Mouse (Mus musculus) large intestine, adult 2 months (tissue): ENCODE results near the gene Rasal3. TPM values are rescaled to one million over a fixed set of nuclear protein-coding genes. Genes with fewer than 3 reads are reported as not detected.

Source experiments
- DNase-seq: peaks from one replicate; pipeline ENCODE4 v3.0.0-alpha.2; 2012; ENCODE audit warnings: low read depth, low spot score
- WGBS: fragments of 180-500 bp; shearing (Covaris S2); methylation state at CpG from one replicate; pipeline ENCODE4 v1.1.7; 2018; 5-methylcytosine and 5-hydroxymethylcytosine counted together
- polyA plus RNA-seq: library from polyadenylated mRNA; depleted of rRNA; stranded (reverse); fragments of >200 nt; gene quantifications from 2 replicates; pipeline ENCODE4 v1.2.3, GENCODE M21; 2012; rRNA removed

Gene Rasal3
- polyA plus RNA-seq = 14.4 and 18.3 TPM in 2 replicates

DNA sequence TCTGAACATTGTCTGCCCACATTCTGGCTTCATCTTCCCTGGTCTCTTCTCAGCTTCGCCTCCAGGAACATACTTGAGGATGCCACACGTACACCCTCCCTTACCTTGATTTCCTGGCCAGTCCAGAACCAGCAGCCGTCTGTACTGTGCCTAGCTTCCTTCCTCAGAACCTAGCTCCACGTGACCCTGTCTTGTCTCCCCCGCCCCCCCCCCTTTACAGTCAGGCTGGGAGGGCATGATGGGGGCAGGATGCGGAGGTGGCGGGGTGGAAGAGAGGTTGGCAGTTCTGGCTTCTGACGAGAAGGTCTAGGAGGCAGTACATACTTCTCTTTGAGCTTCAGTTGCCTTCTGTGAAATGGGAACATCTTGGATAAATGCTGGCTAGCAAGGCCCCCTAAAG, at the start of gene Rasal3:
Gene Rasal3 (minus strand): TSS at position 167 of the 400 bp plus-strand sequence.
- WGBS = 59% methylated on average over 8 of the region's 8 CpGs
- DNase-seq = no peak

DNA sequence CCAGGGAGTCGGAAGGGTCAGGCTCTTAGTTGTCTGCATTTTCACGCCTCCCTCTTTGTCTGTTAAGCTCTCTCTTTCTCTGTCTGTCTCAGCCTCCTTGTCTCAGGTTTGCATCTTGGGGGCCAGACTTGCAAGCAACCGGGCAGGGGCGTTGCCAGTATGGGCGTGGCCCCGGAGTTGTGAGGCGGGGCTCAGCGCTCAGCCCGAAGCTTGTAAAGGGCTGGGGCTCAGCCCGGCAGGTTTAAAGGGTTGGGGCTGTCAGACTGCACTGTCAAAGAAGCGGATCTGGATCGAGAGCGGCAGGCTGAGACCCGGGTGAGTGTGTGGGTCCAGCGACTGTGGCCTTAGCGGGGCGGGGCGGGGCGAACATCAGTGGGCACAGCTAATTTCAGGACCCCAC, 49.1 kb upstream of the Rasal3 start, which contains the start of gene Cyp4f39:
Gene Cyp4f39 (plus strand): TSS at position 242 of the 400 bp plus-strand sequence.
- DNase-seq = no peak

DNA sequence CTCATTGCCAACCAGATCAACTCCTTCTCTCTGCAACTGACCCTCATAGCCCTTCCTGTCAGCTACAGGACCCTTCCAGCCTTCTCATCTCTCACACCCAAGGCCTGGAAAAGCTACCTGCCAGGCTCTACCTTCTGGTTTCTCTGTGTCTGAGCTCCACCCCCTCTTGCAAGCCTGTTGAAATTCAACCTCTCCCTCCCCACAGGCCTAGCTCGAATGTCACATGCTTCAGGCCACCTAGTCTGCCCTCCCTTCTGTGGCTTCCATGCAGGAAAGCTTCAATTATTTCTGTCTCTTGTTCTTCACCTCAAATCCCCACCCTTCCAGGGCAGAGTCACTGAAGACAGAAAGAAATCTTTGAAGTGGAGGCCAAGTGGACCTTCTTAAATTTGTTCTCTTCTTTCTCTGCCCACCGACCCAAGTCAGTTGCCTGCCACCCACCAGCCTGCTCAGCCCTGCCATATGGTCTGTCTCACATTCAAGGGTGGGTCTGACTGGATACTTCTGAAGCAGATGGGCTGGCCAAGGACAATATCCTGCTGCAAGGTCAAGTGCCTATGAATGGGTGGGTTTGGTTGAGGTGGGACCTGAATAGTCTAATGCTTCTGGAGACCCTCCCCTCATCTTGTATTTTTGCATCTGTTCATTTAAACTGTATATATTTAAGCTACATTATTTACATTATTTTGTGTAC, 47.6 kb upstream of the Rasal3 start:
- DNase-seq = no peak
- 27% methylated on average over 2 of the region's 2 CpGs for WGBS

More for the DNA sequence above, 49.1 kb upstream of the Rasal3 start, which contains the start of gene Cyp4f39:
- 3% methylated on average over 19 of the region's 19 CpGs for WGBS

DNA sequence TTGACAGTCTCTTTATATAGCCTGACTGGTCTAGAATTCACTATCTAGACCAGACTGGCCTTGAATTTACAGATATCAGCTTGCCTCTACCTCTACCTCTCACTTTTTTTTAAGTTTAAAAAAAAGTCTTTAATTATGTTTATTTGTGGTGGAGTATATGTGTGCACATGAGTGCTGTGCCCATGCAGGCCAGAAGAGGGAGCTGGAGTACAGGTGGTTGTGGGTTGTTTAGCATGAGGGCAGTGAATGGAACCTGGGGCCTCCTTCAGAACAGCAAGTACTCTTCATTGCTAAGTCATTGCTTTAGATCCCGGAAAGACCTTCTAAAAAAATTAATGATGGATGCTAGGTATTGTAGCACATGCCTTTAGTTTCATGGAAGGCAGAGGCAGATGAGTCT, 45.7 kb upstream of the Rasal3 start:
- 100% methylated on average over 1 of the region's 1 CpGs for WGBS
- DNase-seq = no peak

DNA sequence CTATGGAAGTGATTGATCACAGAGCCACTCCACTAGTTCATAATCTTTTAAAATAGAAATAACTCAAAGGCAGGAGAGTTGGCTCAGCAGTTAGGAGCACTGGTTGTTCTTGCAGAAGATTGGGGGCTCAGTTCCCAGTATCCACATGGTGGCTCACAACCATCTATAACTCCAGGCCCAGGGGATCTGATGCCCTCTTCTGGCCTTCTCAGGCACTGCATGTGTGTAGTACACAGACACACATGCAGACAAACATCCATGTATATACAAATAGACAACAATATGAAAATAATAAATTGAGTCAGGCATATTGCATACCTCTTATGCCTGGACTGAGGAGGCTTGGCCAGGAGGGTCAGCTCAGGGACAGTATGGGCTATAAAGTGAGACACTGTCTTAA, 43.8 kb upstream of the Rasal3 start:
- DNase-seq = no peak

- DNase-seq = no peak
- 58% methylated on average over 5 of the region's 5 CpGs for WGBS
Measured at GRCm38 (mm10) chr17:32445016-32445415, 41.6 kb upstream of the Rasal3 start.

DNA sequence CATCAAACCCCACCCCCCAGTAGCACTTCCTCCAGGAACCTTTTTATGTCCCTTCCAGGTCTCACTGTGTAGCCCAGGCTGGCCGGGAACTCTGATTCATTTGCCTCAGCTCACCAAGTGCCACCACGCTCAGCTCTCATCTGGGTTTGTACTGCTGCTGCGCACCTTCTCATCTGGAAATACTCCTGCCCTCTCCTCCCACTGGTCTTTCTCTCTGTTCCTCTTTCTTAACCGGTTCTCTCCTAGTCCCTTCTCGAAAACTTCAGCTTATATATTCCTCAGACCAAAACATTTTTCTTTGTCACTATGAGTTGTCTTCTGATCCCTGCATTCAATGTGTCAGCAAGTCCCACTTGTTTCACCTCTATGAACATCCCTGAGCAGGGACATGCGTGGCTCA, 39.9 kb upstream of the Rasal3 start:
- no peak for DNase-seq
- WGBS = 69% methylated on average over 6 of the region's 6 CpGs

- no peak for DNase-seq
- WGBS = 91% methylated on average over 4 of the region's 4 CpGs
Measured at GRCm38 (mm10) chr17:32437106-32437505, 33.7 kb upstream of the Rasal3 start.

- 73% methylated on average over 5 of the region's 5 CpGs for WGBS
- no peak for DNase-seq
Measured at GRCm38 (mm10) chr17:32435151-32435550, 31.8 kb upstream of the Rasal3 start.

- WGBS = 58% methylated on average over 4 of the region's 4 CpGs
Measured at GRCm38 (mm10) chr17:32434324-32434723, 30.9 kb upstream of the Rasal3 start.

DNA sequence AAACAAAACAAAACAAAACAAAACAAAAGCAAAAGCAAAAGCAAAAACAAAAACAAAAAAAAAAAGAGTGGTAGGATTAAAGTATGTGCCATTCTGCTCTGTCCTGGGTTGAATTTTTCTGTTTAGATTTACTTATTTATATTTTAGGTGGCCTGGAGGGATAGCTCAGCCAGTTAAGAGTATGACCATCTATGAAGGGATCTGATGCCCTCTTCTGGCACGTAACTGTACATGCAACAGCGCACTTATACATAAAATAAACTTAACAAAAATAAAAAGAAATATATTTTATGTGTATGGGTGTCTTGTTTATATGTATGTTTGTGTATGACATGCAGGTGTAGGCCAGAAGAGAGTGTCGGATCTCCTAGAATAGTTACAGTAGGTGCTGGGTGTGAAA, 28.6 kb upstream of the Rasal3 start:
- 49% methylated on average over 3 of the region's 3 CpGs for WGBS
- no peak for DNase-seq

More at GRCm38 (mm10) chr17:32434324-32434723, 30.9 kb upstream of the Rasal3 start:
- no peak for DNase-seq

- no peak for DNase-seq
Measured at GRCm38 (mm10) chr17:32426610-32427009, 23.2 kb upstream of the Rasal3 start.

DNA sequence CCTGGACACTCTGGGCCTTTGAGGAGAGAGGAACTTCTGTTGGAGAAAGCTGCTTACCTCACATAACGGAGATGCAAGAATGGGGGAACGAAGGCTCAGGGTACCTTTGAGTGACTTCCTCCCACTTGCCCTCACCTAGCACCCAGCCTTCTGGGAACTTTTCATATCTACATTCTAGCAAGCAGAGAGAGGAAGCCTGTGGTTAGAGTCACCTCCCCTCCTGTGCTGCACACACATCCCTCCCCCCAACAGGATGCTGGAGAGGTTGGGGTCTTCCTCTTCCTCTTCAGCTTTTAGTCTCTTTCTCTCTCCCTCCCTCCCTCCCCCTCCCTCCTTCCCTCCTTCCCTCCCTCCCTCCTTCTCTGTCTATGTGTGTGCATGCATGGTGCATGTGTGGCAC, 20.7 kb upstream of the Rasal3 start, which contains the start of gene Pglyrp2:
Gene Pglyrp2 (minus strand): TSS at position 134 of the 400 bp plus-strand sequence.
- 81% methylated on average over 2 of the region's 2 CpGs for WGBS
- no peak for DNase-seq

GRCm38 (mm10) chr17:32420781-32421180, 17.4 kb upstream of the Rasal3 start:
- 77% methylated on average over 8 of the region's 8 CpGs for WGBS
- no peak for DNase-seq

DNA sequence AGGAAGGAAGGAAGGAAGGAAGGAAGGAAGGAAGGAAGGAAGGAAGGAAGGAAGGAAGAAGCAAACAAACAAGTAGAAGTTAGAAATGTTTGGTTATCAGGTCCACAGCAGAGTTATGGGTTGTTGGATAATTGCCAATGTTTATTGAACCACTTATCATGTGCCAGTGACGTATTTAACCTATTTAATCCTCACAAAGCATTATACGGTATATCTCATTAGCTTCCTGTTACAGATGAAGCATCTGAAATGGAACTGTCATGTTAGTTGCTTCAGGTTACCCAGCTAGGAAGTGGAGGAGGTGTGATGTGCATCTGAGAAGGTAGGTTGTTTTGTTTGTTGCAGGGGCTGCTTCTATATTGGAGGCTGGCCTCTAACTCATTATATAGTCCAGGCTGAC, 16.6 kb upstream of the Rasal3 start:
- no peak for DNase-seq
- WGBS = 23% methylated on average over 2 of the region's 2 CpGs

GRCm38 (mm10) chr17:32416771-32417170, 13.4 kb upstream of the Rasal3 start:
- 92% methylated on average over 14 of the region's 14 CpGs for WGBS
- no peak for DNase-seq

DNA sequence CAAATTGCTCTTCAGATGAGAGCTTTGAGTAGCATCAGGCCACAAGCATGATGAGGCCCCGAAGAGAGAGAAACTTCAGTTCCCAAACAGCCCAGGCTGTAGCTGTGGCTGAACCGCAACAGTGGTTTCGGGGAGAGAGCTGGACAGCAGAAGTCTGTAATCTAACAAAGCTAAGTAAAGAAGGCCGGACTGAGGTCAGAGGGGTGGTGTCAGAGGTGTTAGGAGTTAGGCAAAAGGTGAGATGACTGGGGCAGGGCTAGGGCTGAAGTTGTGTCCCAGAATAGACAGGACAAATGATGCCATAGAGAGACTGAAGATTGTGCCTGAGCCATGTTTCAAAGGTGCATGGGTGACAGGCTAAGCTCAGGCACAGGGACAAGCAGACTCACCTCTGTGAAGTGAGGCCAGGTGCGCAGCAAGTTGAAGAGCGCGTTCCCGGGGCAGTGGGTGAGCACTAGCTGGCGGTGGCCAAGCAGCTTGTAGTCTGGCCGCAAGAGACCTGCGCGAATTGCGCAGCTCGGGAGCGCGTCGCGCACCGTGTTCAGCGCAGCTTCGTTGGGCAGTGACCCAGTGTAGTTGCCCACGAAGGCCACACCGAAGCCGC, 12.1 kb upstream of the Rasal3 start:
- DNase-seq = no peak
- 38% methylated on average over 24 of the region's 24 CpGs for WGBS

DNA sequence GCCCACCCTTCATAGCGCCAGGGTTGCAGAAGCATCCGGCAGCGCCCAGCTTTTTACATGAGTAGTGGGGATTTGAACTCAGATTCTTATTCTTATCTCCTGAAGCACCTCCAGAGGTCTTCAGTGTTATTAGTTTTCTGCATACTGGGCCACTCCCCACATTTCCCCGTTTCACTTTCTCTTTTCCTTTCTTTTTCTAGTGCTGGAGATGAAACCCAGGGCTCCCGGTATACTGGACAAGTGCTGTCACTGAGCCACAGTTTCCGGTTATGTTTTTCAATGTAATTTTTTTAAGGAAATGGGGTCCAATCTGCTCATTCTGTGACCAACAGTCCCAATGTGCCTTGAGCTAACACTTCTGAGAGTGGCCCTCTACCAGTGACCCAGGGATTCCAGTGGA, 8.5 kb upstream of the Rasal3 start:
- DNase-seq = no peak
- WGBS = 66% methylated on average over 6 of the region's 6 CpGs

GRCm38 (mm10) chr17:32402779-32403157, 615 bp downstream of the Rasal3 start:
- 71% methylated on average over 11 of the region's 11 CpGs for WGBS
- no peak for DNase-seq

DNA sequence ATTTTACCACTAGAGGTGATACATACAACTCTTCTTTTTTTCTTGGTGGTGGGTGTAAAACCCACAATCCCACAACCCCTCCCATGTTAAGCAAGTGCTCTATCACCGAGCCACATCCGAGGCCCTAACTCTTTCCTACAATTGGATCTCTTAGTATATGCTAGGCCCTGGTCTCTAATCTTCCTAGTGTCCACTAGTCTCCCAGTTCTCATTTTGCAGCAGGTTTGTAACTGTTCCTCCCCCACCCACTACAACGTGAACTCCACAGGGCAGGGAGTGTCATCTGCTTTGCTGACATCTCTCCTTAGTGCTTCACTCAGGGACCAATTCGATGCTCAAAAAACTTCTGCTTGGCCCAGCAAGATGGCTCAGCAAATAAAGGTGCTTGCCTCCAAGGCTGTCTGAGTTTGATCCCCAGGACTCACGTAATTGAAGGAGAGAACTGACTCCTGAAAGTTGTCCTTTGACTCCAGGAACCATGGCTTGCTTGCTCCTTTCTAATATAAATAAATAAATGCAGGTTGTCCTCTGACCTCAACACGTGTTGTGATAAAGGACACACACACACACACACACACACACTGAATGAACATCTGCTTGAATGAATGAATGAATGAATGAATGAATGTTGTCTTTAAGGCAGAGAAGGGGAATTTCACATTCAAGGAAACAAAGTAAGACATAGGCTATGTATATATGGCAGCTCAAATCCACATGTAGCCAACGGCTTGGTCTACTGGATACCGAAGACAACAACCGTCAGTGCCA, 1.2 kb downstream of the Rasal3 start:
- no peak for DNase-seq
- 68% methylated on average over 9 of the region's 9 CpGs for WGBS

DNA sequence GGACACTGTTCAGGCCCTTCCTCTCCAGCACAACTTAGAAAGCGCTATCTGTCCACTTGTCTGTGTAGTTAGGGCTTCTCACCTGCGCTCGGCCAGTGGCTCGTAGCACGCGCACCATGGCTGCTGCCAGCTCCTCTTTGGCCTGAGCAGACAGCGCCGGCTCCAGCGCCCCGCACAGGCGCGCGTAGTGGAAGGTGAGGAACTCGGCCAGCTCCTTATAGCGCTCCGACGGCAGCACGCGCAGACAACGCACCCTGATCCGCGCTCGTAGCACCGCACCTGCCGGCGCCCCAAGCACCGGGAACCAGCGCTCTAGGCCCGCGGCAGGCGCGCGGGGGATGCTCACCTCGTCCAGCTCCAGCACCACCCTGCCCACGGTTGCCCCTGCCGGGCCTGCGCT, 7.1 kb downstream of the Rasal3 start:
- no peak for DNase-seq
- WGBS = 12% methylated on average over 37 of the region's 37 CpGs
